Mouse (Mus musculus) heart, postnatal 0 days (tissue): Measurements from ENCODE around the gene Kcnd3.

Source experiments
- CTCF ChIP-seq: IDR thresholded peaks from 2 replicates; pipeline ENCODE4 v1.5.1; 2016; ENCODE audit warnings: antibody characterized with exemption, control low read depth, low read depth
- EP300 ChIP-seq: IDR thresholded peaks from 2 replicates; pipeline ENCODE4 v1.6.1; 2016; ENCODE audit warnings: antibody characterized with exemption, low read depth

DNA sequence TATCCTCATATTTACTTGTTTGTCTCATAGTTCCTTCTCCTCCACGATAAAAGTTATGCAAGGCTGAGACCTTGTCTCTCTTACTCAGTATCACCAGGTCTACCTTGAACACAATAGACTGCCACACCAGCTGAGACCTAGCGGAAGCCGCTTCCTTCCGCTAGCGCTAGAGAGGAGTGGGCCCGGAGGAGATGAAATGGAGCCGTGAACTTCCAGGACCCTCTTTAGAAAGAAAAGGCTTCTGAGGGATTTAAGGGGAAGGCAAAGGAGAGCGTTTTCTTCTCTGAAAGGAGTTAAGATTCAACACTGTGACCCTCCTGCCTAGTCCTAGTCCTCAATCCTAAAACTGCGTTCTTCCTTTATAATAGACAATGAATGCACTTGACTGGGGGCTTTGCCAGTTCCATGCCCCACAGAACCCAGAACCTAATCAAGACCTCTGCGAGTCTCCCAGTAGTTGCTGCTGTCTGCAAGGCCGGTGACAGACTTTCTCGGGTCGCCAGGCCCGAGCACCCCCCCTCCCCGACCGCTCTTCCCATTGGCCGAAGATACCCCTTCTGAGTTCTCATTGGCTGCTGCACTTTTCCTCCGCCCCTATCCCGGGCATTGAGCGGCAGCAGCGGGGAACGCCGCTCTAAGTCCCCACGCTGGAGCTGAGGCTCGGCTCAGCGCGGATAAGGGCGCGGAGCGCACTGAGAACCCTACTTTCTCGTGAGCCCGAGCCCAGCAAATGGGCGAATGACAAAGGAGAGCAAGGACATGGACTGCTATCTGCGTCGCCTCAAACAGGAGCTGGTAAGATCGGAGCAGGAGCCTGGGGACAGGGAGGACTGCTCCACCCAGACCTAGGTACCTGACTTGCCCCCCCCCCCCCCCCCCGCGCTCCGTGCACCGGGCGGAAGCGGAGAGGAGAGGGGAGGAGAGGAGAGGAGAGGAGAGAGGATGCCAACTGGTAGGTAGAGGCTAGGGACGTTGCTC is 252.2 kb downstream of the Kcnd3 start, which contains the start of gene Inka2:
- TF ChIP-seq EP300 = 0 out of 2 replicates have a peak, but pooled peaks have one; percentile 36
- no peak for TF ChIP-seq CTCF
